Mouse (Mus musculus) heart, embryonic 10.5 days (tissue): ENCODE measurements around the gene Foxp2. TPM values are rescaled to one million over a fixed set of nuclear protein-coding genes. Genes with fewer than 3 reads are reported as not detected.

Source experiments
- DNase-seq: peaks from one replicate; pipeline ENCODE4 v3.0.0-alpha.2; 2017; ENCODE audit warnings: low spot score
- H3K27ac ChIP-seq: fragments of 300-500 bp; sonication (generic); 2 replicates; pipeline ENCODE4 v1.5.1; 2016; ENCODE audit warnings: mild to moderate bottlenecking
- H3K27me3 ChIP-seq: fragments of 300-500 bp; sonication (generic); 2 replicates; pipeline ENCODE4 v1.6.1; 2016; ENCODE audit warnings: mild to moderate bottlenecking; ENCODE audit not compliant: poor library complexity, insufficient read depth, severe bottlenecking
- H3K36me3 ChIP-seq: fragments of 300-500 bp; sonication (generic); 2 replicates; pipeline ENCODE4 v1.6.1; 2016; ENCODE audit warnings: mild to moderate bottlenecking, moderate library complexity
- H3K4me1 ChIP-seq: fragments of 300-500 bp; sonication (generic); 2 replicates; pipeline ENCODE4 v1.6.1; 2016; ENCODE audit warnings: mild to moderate bottlenecking
- H3K4me3 ChIP-seq: fragments of 300-500 bp; sonication (generic); 2 replicates; pipeline ENCODE4 v1.5.1; 2016; ENCODE audit warnings: mild to moderate bottlenecking, moderate library complexity
- H3K9me3 ChIP-seq: fragments of 300-500 bp; sonication (generic); 2 replicates; pipeline ENCODE4 v1.6.1; 2016; ENCODE audit warnings: mild to moderate bottlenecking, moderate library complexity
- WGBS: fragments of 180-500 bp; shearing (Covaris S2); methylation state at CpG from one replicate; pipeline ENCODE4 v1.1.7; 2016; 5-methylcytosine and 5-hydroxymethylcytosine counted together
- polyA plus RNA-seq: library from polyadenylated mRNA; unstranded; fragments of >200 nt; fragmentation: Nextera tagmentation; extraction: Ambion mirVana; gene quantifications from 2 replicates; pipeline ENCODE4 v1.2.1, GENCODE M21; 2016

The Foxp2 gene
- polyA plus RNA-seq, 1 experiment from 2014 or later = 16.7 TPM

DNA sequence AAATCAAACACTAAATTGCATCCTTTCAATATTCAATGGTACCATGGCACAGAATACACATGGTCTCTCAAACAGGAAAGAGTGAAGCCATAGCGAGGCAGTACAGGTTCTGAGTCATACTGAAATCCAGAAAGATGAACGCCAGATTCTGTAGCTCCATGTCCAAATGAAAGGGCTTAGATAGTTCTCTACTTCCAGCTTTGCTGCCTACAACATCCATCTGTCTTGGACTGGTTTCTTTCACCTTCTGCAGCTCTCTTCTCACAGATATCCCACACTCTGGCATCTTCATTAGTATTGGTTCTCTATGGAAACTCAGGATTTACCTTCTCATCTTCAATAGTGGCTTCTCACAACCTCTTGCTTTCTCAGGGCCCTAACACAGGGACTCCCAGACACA lies 417.2 kb downstream of the Foxp2 start:
- H3K4me1 ChIP-seq = no peaks in the 10 kb centered on the region
- 82% methylated on average over 2 of the region's 2 CpGs for WGBS
- H3K9me3 ChIP-seq = no peaks in the 10 kb centered on the region
- no peaks in the 10 kb centered on the region for H3K36me3 ChIP-seq
- no peak overlapping the region for H3K27ac ChIP-seq
- H3K27me3 ChIP-seq = no peaks in the 10 kb centered on the region
- H3K4me3 ChIP-seq = no peak overlapping the region
- DNase-seq = no peak

DNA sequence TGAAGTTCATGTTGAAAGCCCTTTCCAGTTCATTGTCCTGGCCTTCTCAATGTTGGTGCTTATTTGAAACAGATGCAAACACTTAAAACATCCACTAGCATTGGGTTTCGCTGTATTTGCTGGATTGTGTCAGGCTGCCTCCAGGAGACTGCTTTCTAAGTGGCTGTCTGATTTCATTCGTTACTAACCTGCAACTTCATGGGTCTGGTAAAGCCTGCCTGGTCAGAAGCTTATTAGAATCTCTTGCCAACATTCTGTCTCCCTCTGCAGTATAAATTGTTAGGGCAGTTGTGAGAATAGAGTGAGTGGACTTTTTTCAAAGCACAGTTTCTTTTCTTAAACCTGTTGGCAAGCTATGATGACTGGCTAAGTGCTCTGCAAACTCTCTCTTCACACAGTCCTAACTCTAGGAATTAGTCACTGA lies 420.4 kb downstream of the Foxp2 start:
- no peaks in the 10 kb centered on the region for H3K9me3 ChIP-seq
- no peak overlapping the region for H3K4me3 ChIP-seq
- no peaks in the 10 kb centered on the region for H3K27me3 ChIP-seq
- H3K4me1 ChIP-seq = no peaks in the 10 kb centered on the region
- H3K27ac ChIP-seq = peak overlapping the region; percentile 8; the same call in 1 of the 2 replicates
- no peak for DNase-seq
- 30% methylated on average over 2 of the region's 2 CpGs for WGBS
- H3K36me3 ChIP-seq = no peaks in the 10 kb centered on the region

DNA sequence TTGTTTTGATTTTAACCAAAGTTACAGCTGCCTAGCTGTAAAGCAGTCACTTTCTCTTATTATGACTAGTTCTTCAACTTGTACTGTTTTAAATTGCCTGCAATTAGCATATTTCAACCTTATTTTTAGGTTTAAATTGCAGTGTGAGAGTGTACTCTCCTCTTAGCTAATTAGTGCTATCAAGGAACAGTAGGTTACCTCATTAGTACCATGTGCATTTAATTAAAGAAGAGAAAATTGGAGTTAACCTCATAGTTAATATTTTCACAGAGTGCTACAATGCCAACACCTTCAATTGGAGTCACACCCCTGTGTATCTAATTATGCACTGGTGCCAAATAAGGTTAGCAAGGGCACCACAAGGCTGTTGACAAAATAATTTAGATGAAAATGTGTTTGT lies 421.9 kb downstream of the Foxp2 start:
- Histone ChIP-seq H3K4me1 (no peaks in the 10 kb centered on the region), H3K27ac (no peak overlapping the region), H3K36me3 (no peaks in the 10 kb centered on the region), H3K4me3 (no peak overlapping the region), H3K27me3 (no peaks in the 10 kb centered on the region), H3K9me3 (no peaks in the 10 kb centered on the region)
- DNase-seq = no peak

DNA sequence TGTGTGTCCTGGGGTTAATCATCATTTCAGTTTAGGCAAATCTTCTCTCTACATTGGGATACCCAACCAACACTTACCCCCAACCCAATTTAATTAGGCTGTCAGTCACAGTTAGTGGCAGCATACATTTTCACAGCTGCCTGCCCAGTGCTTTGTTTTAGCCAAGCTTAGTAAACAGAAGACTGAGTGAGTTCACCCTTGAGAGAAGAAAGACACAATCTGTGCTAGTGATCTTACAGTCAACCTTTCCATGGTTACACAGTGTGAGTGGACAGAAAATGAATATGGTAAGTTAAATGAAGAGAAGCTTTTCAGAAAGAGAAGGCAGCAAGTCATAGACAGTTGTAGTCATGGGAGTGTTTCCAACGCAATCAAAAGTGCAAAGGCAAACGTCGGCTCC lies 446.6 kb downstream of the Foxp2 start:
- Histone ChIP-seq H3K36me3 (no peaks in the 10 kb centered on the region), H3K9me3 (no peaks in the 10 kb centered on the region), H3K27ac (no peak overlapping the region), H3K4me1 (no peaks in the 10 kb centered on the region), H3K27me3 (no peaks in the 10 kb centered on the region), H3K4me3 (no peak overlapping the region)
- no peak for DNase-seq
- 88% methylated on average over 3 of the region's 3 CpGs for WGBS

DNA sequence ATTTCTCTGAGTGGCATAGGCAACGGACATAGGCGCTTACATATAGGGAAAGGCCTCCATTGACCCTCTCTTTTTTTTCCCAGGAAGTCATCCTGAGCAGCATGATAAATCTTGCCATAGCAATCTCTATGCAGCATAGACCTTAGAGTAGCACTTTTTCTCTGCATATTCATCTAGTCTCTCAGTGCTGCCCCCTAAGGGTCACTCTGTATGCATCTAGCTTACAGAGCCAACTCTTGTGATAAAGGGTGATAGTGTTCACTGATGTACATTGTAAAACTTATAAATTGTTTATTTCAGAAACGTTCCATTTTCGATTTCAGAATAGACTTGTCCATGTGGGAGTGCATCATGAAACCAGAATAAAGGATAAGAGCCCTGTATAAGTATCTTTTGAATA lies 454.7 kb downstream of the Foxp2 start:
- Histone ChIP-seq H3K4me1 (no peaks in the 10 kb centered on the region), H3K27ac (no peak overlapping the region), H3K4me3 (no peak overlapping the region), H3K36me3 (no peaks in the 10 kb centered on the region), H3K27me3 (no peaks in the 10 kb centered on the region), H3K9me3 (no peaks in the 10 kb centered on the region)
- 74% methylated on average over 4 of the region's 4 CpGs for WGBS
- no peak for DNase-seq

DNA sequence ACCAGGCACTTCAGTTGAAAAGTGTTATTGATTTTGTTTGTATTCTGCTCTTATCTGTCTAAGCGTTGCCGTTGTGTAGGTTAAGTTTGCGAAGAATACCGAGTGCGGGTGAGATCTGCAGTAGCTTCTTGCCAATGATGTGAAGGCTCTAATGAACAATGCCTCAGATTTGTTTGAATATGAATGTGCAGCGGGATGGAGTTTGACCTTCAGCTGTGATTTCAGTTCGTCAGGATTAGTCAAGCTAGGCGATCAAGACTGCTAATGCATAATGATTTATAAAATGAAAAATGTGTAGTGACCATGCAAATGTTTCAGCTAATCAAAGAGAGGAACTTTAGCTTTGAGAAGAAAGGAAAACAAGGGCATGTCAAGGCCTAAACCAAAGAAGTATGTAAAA lies 469.1 kb downstream of the Foxp2 start:
- Histone ChIP-seq H3K36me3 (no peaks in the 10 kb centered on the region), H3K27me3 (no peaks in the 10 kb centered on the region), H3K4me3 (no peak overlapping the region), H3K27ac (no peak overlapping the region), H3K9me3 (no peaks in the 10 kb centered on the region), H3K4me1 (no peaks in the 10 kb centered on the region)
- WGBS = 82% methylated on average over 8 of the region's 8 CpGs
- DNase-seq = no peak

DNA sequence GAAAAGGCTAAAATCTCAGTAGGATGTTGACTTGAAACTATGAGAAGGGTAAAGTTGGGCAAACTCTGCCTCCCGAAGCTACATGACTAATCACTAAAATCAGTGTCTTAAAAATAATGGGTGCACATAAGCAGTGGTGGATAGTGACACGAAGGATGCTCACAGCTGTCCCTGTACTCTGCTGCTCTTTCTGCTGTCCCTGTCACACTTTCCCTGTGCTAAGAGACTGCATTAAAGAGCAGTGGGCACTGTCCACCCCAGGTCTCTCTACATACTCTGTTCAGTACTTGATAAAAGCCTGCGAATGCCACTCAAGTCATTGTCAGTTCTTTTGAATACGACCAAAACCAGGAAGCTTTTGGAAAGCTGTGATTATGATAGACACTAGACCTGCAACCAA lies 469.7 kb downstream of the Foxp2 start:
- DNase-seq = no peak
- WGBS = 76% methylated on average over 4 of the region's 4 CpGs
- H3K9me3 ChIP-seq = no peaks in the 10 kb centered on the region
- no peaks in the 10 kb centered on the region for H3K4me1 ChIP-seq
- H3K27me3 ChIP-seq = no peaks in the 10 kb centered on the region
- H3K27ac ChIP-seq = no peak overlapping the region
- H3K36me3 ChIP-seq = no peaks in the 10 kb centered on the region
- H3K4me3 ChIP-seq = no peak overlapping the region

DNA sequence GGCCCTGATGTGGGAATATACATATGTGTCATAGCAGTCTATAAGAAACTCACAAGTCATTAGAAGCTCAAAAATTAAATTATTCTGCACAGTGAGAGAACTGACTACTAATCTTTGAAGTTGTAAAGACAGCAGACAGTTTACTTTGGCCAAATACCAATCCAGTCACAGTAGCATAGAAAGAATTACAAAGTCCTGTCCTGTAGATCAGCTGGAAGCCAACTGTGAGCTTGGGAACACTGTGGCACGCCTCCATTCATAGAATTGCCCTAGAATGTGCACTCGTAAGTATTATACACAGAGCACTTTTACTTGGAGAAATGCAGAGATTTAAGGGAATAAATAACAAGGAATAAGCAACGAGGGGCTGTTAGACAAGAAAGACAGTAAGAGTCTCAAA lies 472.5 kb downstream of the Foxp2 start:
- no peaks in the 10 kb centered on the region for H3K27me3 ChIP-seq
- no peak overlapping the region for H3K4me3 ChIP-seq
- H3K27ac ChIP-seq = no peak overlapping the region
- 74% methylated on average over 3 of the region's 3 CpGs for WGBS
- no peaks in the 10 kb centered on the region for H3K36me3 ChIP-seq
- no peaks in the 10 kb centered on the region for H3K4me1 ChIP-seq
- H3K9me3 ChIP-seq = no peaks in the 10 kb centered on the region
- no peak for DNase-seq

DNA sequence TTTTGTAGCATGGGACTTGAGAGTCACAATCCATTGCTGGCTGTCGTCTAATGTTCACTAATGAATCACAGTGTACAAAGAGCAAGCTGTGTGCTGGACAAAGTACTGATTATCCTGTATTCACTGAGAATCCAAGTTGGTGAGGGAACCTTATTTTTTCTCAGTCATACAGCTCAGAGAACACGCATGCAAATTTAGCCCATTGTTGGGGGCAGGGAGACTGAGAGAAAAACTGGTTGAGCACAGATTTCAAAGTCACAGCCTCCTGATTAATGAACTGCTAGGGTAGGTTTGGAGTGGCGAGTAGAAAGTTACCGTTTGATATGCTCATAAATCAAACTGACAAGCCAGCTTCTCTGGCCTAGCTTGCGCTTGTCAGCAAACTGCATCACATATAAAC lies 477.1 kb downstream of the Foxp2 start:
- H3K4me3 ChIP-seq = no peak overlapping the region
- WGBS = 66% methylated on average over 5 of the region's 5 CpGs
- no peaks in the 10 kb centered on the region for H3K4me1 ChIP-seq
- no peaks in the 10 kb centered on the region for H3K27me3 ChIP-seq
- no peak for DNase-seq
- H3K27ac ChIP-seq = no peak overlapping the region
- no peaks in the 10 kb centered on the region for H3K36me3 ChIP-seq
- H3K9me3 ChIP-seq = no peaks in the 10 kb centered on the region

DNA sequence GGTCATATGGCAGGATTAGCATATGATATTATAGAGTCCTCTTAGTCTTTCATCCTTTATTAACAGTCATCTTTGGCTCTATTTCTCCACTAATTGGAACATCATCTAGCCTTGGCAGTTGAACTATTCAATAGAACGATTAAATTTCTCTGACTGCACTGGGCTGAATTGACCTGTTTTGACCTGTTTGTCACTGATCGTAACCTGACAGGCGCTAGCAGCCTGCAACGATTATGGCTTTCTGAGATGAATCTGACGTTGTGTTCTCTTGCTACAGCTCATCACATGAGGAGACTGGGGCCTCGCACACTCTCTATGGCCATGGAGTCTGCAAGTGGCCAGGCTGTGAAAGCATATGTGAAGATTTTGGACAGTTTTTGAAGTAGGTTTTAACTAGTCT lies 495.3 kb downstream of the Foxp2 start:
- Histone ChIP-seq H3K27me3 (no peaks in the 10 kb centered on the region), H3K4me3 (no peak overlapping the region), H3K27ac (no peak overlapping the region), H3K4me1 (no peaks in the 10 kb centered on the region), H3K36me3 (no peaks in the 10 kb centered on the region), H3K9me3 (no peaks in the 10 kb centered on the region)
- WGBS = 85% methylated on average over 6 of the region's 6 CpGs
- DNase-seq = no peak

DNA sequence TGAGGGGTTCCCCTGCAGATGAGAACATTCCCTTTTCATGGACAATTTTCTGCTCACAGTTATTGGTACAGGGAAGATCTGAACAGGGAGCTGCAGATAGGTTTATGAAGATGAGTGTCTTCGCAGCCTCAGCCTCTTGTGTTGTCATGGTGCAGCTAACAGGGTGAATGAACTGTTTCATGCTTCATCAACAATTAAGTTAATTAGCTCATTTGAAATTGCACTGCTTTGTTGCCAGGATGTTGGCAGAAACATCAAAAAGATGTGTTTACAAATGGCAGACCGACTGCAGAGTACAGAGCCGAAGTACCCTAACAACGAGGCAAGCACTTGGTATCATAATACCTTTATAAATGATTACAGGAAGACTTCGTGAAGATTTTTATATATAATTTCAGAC lies 496.3 kb downstream of the Foxp2 start:
- WGBS = 87% methylated on average over 5 of the region's 5 CpGs

DNA sequence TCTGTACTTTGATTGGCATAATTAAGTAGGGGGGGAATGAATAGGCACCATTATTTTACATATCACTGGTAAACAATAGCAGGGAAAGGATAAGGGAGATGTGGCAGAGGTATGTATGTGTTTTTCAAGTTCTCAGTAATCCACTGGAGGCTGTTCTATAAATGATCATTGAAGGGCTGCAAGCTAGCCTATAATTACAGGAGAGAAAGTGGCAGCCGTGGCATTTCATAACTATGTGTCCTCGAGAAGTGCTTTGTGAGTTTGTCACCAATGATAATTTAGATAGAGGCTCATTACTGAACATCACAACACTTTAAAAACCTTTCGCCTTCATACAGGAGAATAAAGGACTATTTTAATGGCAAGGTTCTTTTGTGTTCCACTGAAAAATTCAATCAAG lies 500.0 kb downstream of the Foxp2 start:
- DNase-seq = no peak
- 74% methylated on average over 3 of the region's 3 CpGs for WGBS
- Histone ChIP-seq H3K27ac (no peak overlapping the region), H3K4me3 (no peak overlapping the region), H3K36me3 (no peaks in the 10 kb centered on the region), H3K4me1 (peaks cover 7% of the 10 kb centered on the region; the same call in 1 of the 2 replicates), H3K27me3 (no peaks in the 10 kb centered on the region), H3K9me3 (no peaks in the 10 kb centered on the region)

More for the DNA sequence above, 496.3 kb downstream of the Foxp2 start:
- no peaks in the 10 kb centered on the region for H3K4me1 ChIP-seq
- no peaks in the 10 kb centered on the region for H3K36me3 ChIP-seq
- no peak overlapping the region for H3K4me3 ChIP-seq
- no peak for DNase-seq
- no peak overlapping the region for H3K27ac ChIP-seq
- H3K9me3 ChIP-seq = no peaks in the 10 kb centered on the region
- H3K27me3 ChIP-seq = no peaks in the 10 kb centered on the region

DNA sequence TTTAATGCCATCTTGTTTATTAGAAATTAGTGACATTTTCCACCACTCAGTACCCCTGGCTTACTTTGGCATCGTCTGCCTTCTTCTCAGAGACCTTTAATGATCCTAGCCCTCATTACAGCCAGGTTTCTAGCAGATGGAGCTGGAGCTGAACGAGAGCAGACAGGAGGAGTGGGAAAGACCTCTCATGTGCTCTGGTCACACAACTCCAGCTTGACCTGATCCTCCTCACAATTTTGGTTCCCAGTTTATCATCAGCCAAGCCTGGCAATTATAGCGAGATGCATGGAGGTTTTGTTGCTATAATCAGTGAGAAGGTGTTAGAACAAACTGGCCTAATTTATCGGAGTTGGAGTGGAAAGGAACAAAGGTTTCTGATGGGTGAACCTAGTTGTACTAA lies 500.9 kb downstream of the Foxp2 start:
- no peaks in the 10 kb centered on the region for H3K27me3 ChIP-seq
- 71% methylated on average over 4 of the region's 4 CpGs for WGBS
- no peak overlapping the region for H3K27ac ChIP-seq
- no peak for DNase-seq
- no peak overlapping the region for H3K4me3 ChIP-seq
- no peaks in the 10 kb centered on the region for H3K36me3 ChIP-seq
- peaks cover 7% of the 10 kb centered on the region; the same call in 1 of the 2 replicates for H3K4me1 ChIP-seq
- no peaks in the 10 kb centered on the region for H3K9me3 ChIP-seq

DNA sequence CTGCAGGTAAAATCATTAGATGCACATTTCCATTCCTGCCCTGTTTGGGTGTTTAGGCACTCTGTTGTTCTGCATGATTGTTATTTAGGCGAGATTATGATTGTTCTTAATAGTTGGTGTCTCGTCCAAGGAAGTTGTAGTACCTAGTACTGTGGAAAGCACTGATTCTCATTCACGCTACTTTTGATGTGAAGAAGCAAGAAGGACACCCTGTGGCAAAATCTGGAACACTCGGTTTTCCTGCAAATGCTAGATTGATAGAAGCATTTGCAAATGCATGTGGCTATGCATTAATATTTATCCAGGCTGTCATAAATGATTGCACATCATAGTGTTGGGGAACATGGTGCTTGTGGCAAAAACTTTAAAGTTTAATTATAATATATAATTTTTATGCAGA lies 514.0 kb downstream of the Foxp2 start:
- no peaks in the 10 kb centered on the region for H3K36me3 ChIP-seq
- no peak overlapping the region for H3K27ac ChIP-seq
- H3K27me3 ChIP-seq = no peaks in the 10 kb centered on the region
- no peak overlapping the region for H3K4me3 ChIP-seq
- DNase-seq = no peak
- WGBS = 32% methylated on average over 4 of the region's 4 CpGs
- H3K4me1 ChIP-seq = peaks cover 16% of the 10 kb centered on the region
- no peaks in the 10 kb centered on the region for H3K9me3 ChIP-seq
